Mouse (Mus musculus) neural tube, postnatal 0 days (tissue): ENCODE results near the gene Cwc22. TPM values are rescaled to one million over a fixed set of nuclear protein-coding genes. Genes with fewer than 3 reads are reported as not detected.

Experiments used
- polyA plus RNA-seq: library from polyadenylated mRNA; unstranded; fragments of >200 nt; fragmentation: Nextera tagmentation; extraction: Ambion mirVana; gene quantifications from 2 replicates; pipeline ENCODE4 v1.2.1, GENCODE M21; 2015

The Cwc22 gene
- polyA plus RNA-seq = 12.9 and 16.6 TPM in 2 replicates

GRCm38 (mm10) chr2:77945596-77946485 is at the start of gene Cwc22:
Cwc22 (minus strand) TSS chr2:77946375.

Other genes starting within 250 kb of the Cwc22 start
- gene Zfp385b, start 126.7 kb downstream of the Cwc22 start, polyA plus RNA-seq = 17.8 and 17.9 TPM in 2 replicates